Mouse (Mus musculus) hindbrain, postnatal 0 days (tissue): ENCODE results near the gene Zfp60. TPM values are rescaled to one million over a fixed set of nuclear protein-coding genes. Genes with fewer than 3 reads are reported as not detected.

Experiments
- ATAC-seq: fragments of 200-750 bp; cut with Nextera tagmentation; 2 replicates; pipeline ENCODE4 v1.8.0; 2017; ENCODE audit warnings: mild to moderate bottlenecking, moderate TSS enrichment, moderate library complexity
- DNase-seq: peaks from one replicate; pipeline ENCODE4 v3.0.0-alpha.2; 2015; ENCODE audit warnings: low spot score
- H3K27ac ChIP-seq: fragments of 300-500 bp; sonication (generic); 2 replicates; pipeline ENCODE4 v1.5.1; 2014; ENCODE audit warnings: mild to moderate bottlenecking
- H3K27me3 ChIP-seq: fragments of 300-500 bp; sonication (generic); 2 replicates; pipeline ENCODE4 v1.6.1; 2014; ENCODE audit warnings: low read length, mixed read lengths; ENCODE audit not compliant: insufficient read depth
- H3K36me3 ChIP-seq: fragments of 300-500 bp; sonication (generic); 2 replicates; pipeline ENCODE4 v1.6.1; 2014; ENCODE audit warnings: low read length, mixed read lengths; ENCODE audit not compliant: insufficient read depth
- H3K4me1 ChIP-seq: fragments of 300-500 bp; sonication (generic); 2 replicates; pipeline ENCODE4 v1.6.1; 2014; ENCODE audit warnings: antibody characterized with exemption, low read length, mixed read lengths; ENCODE audit not compliant: insufficient read depth
- H3K4me2 ChIP-seq: fragments of 300-500 bp; sonication (generic); 2 replicates; pipeline ENCODE4 v1.6.1; 2014; ENCODE audit warnings: low read depth, mild to moderate bottlenecking, low read length, moderate library complexity, mixed read lengths
- H3K4me3 ChIP-seq: fragments of 300-500 bp; sonication (generic); 2 replicates; pipeline ENCODE4 v1.5.1; 2014; ENCODE audit warnings: low read length
- H3K9ac ChIP-seq: fragments of 300-500 bp; sonication (generic); replicated peaks from 2 replicates; pipeline ENCODE4 v1.6.1; 2014; ENCODE audit warnings: mild to moderate bottlenecking, low read length, moderate library complexity, mixed read lengths
- H3K9me3 ChIP-seq: fragments of 300-500 bp; sonication (generic); 2 replicates; pipeline ENCODE4 v1.6.1; 2016; ENCODE audit warnings: low read length, mixed read lengths
- CTCF ChIP-seq: IDR thresholded peaks from 2 replicates; pipeline ENCODE4 v1.5.1; 2016; ENCODE audit warnings: antibody characterized with exemption, control low read depth, low read depth
- WGBS: fragments of 180-500 bp; shearing (Covaris S2); extraction: QIAGEN DNeasy Blood & Tissue Kit; methylation state at CpG from one replicate; pipeline ENCODE4 v1.1.7; 2014; 5-methylcytosine and 5-hydroxymethylcytosine counted together
- polyA plus RNA-seq: library from polyadenylated mRNA; unstranded; fragments of >200 nt; fragmentation: Nextera tagmentation; extraction: Ambion mirVana; gene quantifications from 2 replicates; pipeline ENCODE4 v1.2.1, GENCODE M21; 2015
- total RNA-seq: library from RNA; depleted of rRNA; stranded (reverse); fragments of >200 nt; gene quantifications from 2 replicates; pipeline ENCODE4 v1.2.3, GENCODE M21; 2014

Zfp60 gene
- total and polyA plus RNA-seq, 2 experiments from 2014 or later, result 25.3 to 35.1 TPM

DNA sequence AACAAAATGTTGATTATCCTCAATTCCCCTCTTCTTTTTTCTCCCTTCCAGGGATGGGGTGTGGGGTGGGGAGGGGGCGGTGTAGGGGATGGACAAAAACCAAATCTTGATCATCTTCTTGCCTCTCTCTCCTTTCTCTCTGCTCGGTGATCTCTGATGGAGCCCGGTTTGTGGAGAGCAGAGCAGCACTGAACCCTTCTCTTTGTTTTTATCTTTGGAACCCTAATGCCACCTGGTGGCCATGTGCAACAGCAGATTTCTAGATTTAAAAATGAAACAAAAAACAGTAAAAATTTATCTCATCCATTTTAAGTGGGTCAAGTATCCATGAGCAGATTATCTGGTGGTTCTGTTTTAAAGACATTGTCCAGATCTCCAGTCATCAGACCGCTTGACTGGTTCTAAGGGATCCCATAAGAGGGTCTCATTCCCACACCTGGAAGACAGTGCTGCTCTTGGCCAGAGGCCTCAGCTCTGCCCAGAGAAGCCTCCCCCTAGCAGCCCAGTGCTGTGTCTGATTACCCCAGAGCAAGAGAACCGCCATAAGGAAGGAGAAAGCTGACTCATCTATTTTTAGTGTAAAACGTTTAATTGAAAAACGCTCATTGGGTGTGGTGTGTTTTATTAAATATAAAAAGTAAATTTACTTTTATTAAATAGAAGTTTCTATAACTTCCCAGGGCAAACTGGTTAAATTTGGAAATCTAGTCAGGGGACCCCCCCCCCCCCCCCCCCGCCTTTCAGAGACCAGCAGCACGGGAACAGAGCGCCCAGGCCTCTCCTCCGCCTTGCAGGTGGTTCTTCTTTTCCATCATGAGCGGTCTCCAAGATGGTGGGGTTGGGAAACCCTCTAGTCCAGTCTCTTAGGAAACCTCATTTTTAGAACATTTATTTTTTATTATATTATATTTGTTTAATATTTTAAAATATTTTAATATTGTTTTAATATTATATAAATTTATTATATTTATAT, 5.3 kb upstream of the Zfp60 start:
- Histone ChIP-seq H3K27me3 (no peaks in the 10 kb centered on the region), H3K4me1 (no peaks in the 10 kb centered on the region), H3K27ac (peak overlapping the region; percentile 37; the same call in 1 of the 2 replicates), H3K36me3 (no peaks in the 10 kb centered on the region), H3K9me3 (no peaks in the 10 kb centered on the region), H3K4me2 (no peak overlapping the region), H3K9ac (no peak overlapping the region), H3K4me3 (no peak overlapping the region)
- 45% methylated on average over 12 of the region's 12 CpGs for WGBS
- ATAC-seq (peak; percentile 89), DNase-seq (peak; percentile 84)
- peak; percentile 73 for TF ChIP-seq CTCF

DNA sequence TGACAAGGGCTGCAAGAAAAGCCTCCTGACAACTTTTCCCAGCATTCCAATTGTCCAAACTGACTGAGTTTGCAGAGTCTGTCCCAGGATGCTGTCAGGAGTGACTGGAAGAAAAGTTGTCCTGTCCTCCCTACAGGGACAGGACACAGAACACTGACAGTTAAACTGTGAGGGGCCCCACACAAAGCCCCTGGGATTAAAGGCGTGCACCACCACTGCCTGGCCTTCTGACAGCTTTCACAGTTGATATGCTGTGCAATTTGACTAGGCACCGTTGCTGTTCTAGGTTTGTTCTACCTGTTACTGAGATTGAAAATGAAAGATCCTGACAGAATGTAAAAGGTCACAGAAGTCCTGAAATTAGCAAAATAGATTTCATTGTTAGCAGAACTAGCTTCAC, 3.7 kb upstream of the Zfp60 start:
- 40% methylated on average over 2 of the region's 2 CpGs for WGBS
- ATAC-seq (no peak), DNase-seq (no peak)
- TF ChIP-seq CTCF, result no peak
- Histone ChIP-seq H3K27ac (no peak overlapping the region), H3K36me3 (no peaks in the 10 kb centered on the region), H3K9me3 (no peaks in the 10 kb centered on the region), H3K4me1 (0 out of 2 replicates have a peak, but pooled peaks cover under 1% of the 10 kb centered on the region), H3K4me2 (no peak overlapping the region), H3K9ac (no peak overlapping the region), H3K4me3 (no peak overlapping the region), H3K27me3 (no peaks in the 10 kb centered on the region)

DNA sequence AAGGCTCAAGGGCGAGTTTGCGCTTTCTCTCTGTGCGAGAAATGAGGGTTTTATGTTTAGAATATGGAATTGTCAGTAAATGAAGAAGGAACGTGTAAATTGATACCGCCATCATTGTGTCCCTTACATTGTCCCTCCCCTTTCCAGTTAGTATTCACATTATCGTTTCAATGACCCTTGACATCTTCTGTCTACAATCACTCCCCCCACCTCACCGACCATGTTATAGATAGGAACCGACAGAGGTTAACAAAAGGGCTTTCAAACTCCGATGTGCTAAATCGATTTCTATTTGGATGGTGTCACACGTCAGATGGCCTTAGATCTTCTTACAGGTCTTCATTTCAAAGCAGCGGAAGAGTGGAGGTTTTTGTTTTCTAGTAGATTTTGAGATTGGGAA, 757 bp downstream of the Zfp60 start:
- 2% methylated on average over 12 of the region's 12 CpGs for WGBS
- peak overlapping the region; percentile 99 for H3K27ac ChIP-seq
- peak overlapping the region; percentile 62 for H3K4me3 ChIP-seq
- DNase-seq (peak; percentile 43), ATAC-seq (peak; percentile 22; the same call in 1 of the 2 replicates)
- peak overlapping the region; percentile 95 for H3K9ac ChIP-seq
- no peak for TF ChIP-seq CTCF
- no peaks in the 10 kb centered on the region for H3K36me3 ChIP-seq
- no peaks in the 10 kb centered on the region for H3K9me3 ChIP-seq
- no peaks in the 10 kb centered on the region for H3K27me3 ChIP-seq
- peaks cover 12% of the 10 kb centered on the region; the same call in 1 of the 2 replicates for H3K4me1 ChIP-seq
- H3K4me2 ChIP-seq, result peak overlapping the region; percentile 74

DNA sequence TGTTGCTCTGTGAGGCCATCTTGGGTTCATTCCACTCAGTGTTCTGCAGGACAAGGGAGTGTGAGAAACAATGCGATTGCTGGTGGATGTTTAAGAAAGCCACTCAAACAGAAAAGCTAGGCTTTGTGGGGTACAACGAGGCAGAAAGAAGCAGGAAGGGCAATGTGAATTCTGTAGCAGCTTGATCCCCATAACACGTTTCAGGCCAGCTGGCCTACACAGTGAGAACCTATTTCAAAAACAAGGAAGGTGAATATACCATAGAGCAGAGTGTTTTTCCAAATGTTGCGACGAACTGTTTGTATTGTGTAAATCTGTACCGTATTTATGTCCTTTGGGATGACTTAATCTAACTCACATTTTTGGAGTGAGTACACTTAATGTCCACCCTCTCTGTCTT, 1.3 kb downstream of the Zfp60 start:
- no peaks in the 10 kb centered on the region for H3K27me3 ChIP-seq
- ATAC-seq (no peak), DNase-seq (no peak)
- peak overlapping the region; percentile 74 for H3K4me2 ChIP-seq
- TF ChIP-seq CTCF, result no peak
- H3K4me1 ChIP-seq, result peaks cover 12% of the 10 kb centered on the region; the same call in 1 of the 2 replicates
- 45% methylated on average over 6 of the region's 6 CpGs for WGBS
- H3K36me3 ChIP-seq, result no peaks in the 10 kb centered on the region
- peak overlapping the region; percentile 62 for H3K4me3 ChIP-seq
- peak overlapping the region; percentile 99 for H3K27ac ChIP-seq
- H3K9me3 ChIP-seq, result no peaks in the 10 kb centered on the region
- H3K9ac ChIP-seq, result peak overlapping the region; percentile 95

- 15% methylated on average over 5 of the region's 5 CpGs for WGBS
- peak overlapping the region; percentile 21; the same call in 1 of the 2 replicates for H3K9ac ChIP-seq
- peaks cover 12% of the 10 kb centered on the region; the same call in 1 of the 2 replicates for H3K4me1 ChIP-seq
- peak overlapping the region; percentile 35 for H3K4me2 ChIP-seq
- H3K4me3 ChIP-seq, result 0 out of 2 replicates have a peak overlapping the region, but pooled peaks have one; percentile 2
- peak overlapping the region; percentile 58 for H3K27ac ChIP-seq
- no peaks in the 10 kb centered on the region for H3K9me3 ChIP-seq
- DNase-seq, result peak; percentile 47
- no peak for ATAC-seq
- H3K27me3 ChIP-seq, result no peaks in the 10 kb centered on the region
- H3K36me3 ChIP-seq, result peaks cover 21% of the 10 kb centered on the region
- TF ChIP-seq CTCF, result no peak
Measured at GRCm38 (mm10) chr7:27735457-27735856, 4.3 kb downstream of the Zfp60 start.

GRCm38 (mm10) chr7:27756351-27757047, 25.3 kb downstream of the Zfp60 start:
- H3K4me1 ChIP-seq, result no peaks in the 10 kb centered on the region
- H3K9me3 ChIP-seq, result no peaks in the 10 kb centered on the region
- H3K4me3 ChIP-seq, result no peak overlapping the region
- ATAC-seq (0 out of 2 replicates have a peak, but pooled peaks have one; percentile 67), DNase-seq (peak; percentile 77)
- no peaks in the 10 kb centered on the region for H3K27me3 ChIP-seq
- WGBS, result 7% methylated on average over 5 of the region's 5 CpGs
- H3K27ac ChIP-seq, result peak overlapping the region; percentile 41; the same call in 1 of the 2 replicates
- no peak for TF ChIP-seq CTCF
- no peak overlapping the region for H3K4me2 ChIP-seq
- no peaks in the 10 kb centered on the region for H3K36me3 ChIP-seq
- H3K9ac ChIP-seq, result no peak overlapping the region
